Mouse (Mus musculus) limb, embryonic 12.5 days (tissue): ENCODE results near the gene Camta1. TPM values are rescaled to one million over a fixed set of nuclear protein-coding genes. Genes with fewer than 3 reads are reported as not detected.

ENCODE experiments used
- ATAC-seq: fragments of 200-750 bp; cut with Nextera tagmentation; 2 replicates; pipeline ENCODE4 v1.8.0; 2017; ENCODE audit warnings: low read depth, moderate TSS enrichment; ENCODE audit not compliant: insufficient number of reproducible peaks, insufficient read depth, low FRiP score, low TSS enrichment
- H3K27ac ChIP-seq: fragments of 300-500 bp; sonication (generic); 2 replicates; pipeline ENCODE4 v1.5.1; 2016; ENCODE audit warnings: mild to moderate bottlenecking, moderate library complexity
- H3K27me3 ChIP-seq: fragments of 300-500 bp; sonication (generic); 2 replicates; pipeline ENCODE4 v1.6.1; 2016; ENCODE audit warnings: mild to moderate bottlenecking, moderate library complexity
- H3K36me3 ChIP-seq: fragments of 300-500 bp; sonication (generic); 2 replicates; pipeline ENCODE4 v1.6.1; 2016; ENCODE audit warnings: mild to moderate bottlenecking, moderate library complexity
- H3K4me1 ChIP-seq: fragments of 300-500 bp; sonication (generic); replicated peaks from 2 replicates; pipeline ENCODE4 v1.6.1; 2016
- H3K4me2 ChIP-seq: fragments of 300-500 bp; sonication (generic); 2 replicates; pipeline ENCODE4 v1.6.1; 2016; ENCODE audit warnings: mild to moderate bottlenecking, moderate library complexity
- H3K4me3 ChIP-seq: fragments of 300-500 bp; sonication (generic); replicated peaks from 2 replicates; pipeline ENCODE4 v1.5.1; 2016; ENCODE audit warnings: mild to moderate bottlenecking
- H3K9ac ChIP-seq: fragments of 300-500 bp; sonication (generic); replicated peaks from 2 replicates; pipeline ENCODE4 v1.6.1; 2016; ENCODE audit warnings: mild to moderate bottlenecking, moderate library complexity
- H3K9me3 ChIP-seq: fragments of 300-500 bp; sonication (generic); 2 replicates; pipeline ENCODE4 v1.6.1; 2016; ENCODE audit warnings: mild to moderate bottlenecking, moderate library complexity
- WGBS: fragments of 180-500 bp; shearing (Covaris S2); methylation state at CpG from one replicate; pipeline ENCODE4 v1.1.7; 2016; 5-methylcytosine and 5-hydroxymethylcytosine counted together
- polyA plus RNA-seq: library from polyadenylated mRNA; unstranded; fragments of >200 nt; fragmentation: Nextera tagmentation; extraction: Ambion mirVana; gene quantifications from 2 replicates; pipeline ENCODE4 v1.2.1, GENCODE M21; 2016

The Camta1 gene
- polyA plus RNA-seq, 1 experiment from 2014 or later = 106 TPM

DNA sequence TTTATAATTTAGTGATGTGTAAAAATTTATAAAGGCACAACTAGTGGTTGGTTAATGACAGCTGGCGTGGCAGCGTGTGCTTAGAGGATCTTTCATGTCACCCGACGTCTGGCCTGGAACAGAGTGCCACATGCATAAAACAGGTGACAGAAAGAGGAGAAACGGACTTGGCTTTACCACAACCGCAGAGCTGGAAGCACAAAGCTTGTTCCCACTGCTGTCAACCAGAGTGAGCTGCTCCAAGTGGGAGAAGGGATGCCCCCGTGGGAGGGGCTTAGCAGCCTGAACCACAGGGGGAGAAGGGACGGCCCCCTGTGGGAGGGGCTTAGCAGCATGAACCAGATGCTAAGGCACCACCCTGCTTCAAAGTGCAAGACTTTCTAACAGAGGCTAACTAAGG is 452.9 kb downstream of the Camta1 start:
- Histone ChIP-seq H3K4me2 (no peak overlapping the region), H3K27ac (no peak overlapping the region), H3K4me1 (peaks cover 42% of the 10 kb centered on the region), H3K36me3 (no peaks in the 10 kb centered on the region), H3K9me3 (peaks cover 7% of the 10 kb centered on the region; the same call in 1 of the 2 replicates), H3K27me3 (0 out of 2 replicates have a peak, but pooled peaks cover 19% of the 10 kb centered on the region), H3K4me3 (no peak overlapping the region), H3K9ac (no peak overlapping the region)
- 42% methylated on average over 8 of the region's 8 CpGs for WGBS
- ATAC-seq = 0 out of 2 replicates have a peak, but pooled peaks have one; percentile 38

GRCm38 (mm10) chr4:151408246-151408645 is 453.4 kb downstream of the Camta1 start:
- Histone ChIP-seq H3K4me3 (no peak overlapping the region), H3K27me3 (0 out of 2 replicates have a peak, but pooled peaks cover 13% of the 10 kb centered on the region), H3K9ac (no peak overlapping the region), H3K4me1 (peaks cover 42% of the 10 kb centered on the region), H3K27ac (no peak overlapping the region), H3K9me3 (peaks cover 7% of the 10 kb centered on the region; the same call in 1 of the 2 replicates), H3K36me3 (no peaks in the 10 kb centered on the region), H3K4me2 (no peak overlapping the region)
- no peak for ATAC-seq
- 88% methylated on average over 4 of the region's 4 CpGs for WGBS

DNA sequence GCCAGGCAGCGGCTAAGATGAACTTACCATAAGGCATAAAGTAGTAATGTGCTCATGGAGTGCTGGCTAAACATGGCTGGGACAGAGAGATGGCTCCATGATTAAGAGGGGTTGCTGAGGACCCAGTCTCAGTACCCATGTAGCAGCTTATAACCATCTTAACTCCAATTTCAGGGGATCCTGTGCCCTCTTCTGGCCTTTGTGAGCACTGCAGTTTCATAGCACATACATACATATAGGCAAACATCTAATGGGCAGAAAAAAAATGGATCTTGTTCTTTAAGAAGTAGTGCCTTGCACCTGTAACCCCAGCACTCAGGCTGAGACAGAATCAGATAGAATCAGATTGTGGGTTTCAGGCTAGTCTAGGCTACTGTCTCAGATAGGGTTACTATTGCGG is 454.5 kb downstream of the Camta1 start:
- Histone ChIP-seq H3K4me2 (no peak overlapping the region), H3K9me3 (peaks cover 7% of the 10 kb centered on the region; the same call in 1 of the 2 replicates), H3K27ac (no peak overlapping the region), H3K27me3 (0 out of 2 replicates have a peak, but pooled peaks cover 10% of the 10 kb centered on the region), H3K4me1 (peaks cover 31% of the 10 kb centered on the region), H3K4me3 (no peak overlapping the region), H3K36me3 (no peaks in the 10 kb centered on the region), H3K9ac (no peak overlapping the region)
- 98% methylated on average over 2 of the region's 2 CpGs for WGBS
- ATAC-seq = no peak

GRCm38 (mm10) chr4:151404581-151405256 is 457.0 kb downstream of the Camta1 start:
- no peak for ATAC-seq
- Histone ChIP-seq H3K4me1 (peaks cover 11% of the 10 kb centered on the region; the same call in 1 of the 2 replicates), H3K27ac (no peak overlapping the region), H3K9me3 (peaks cover 7% of the 10 kb centered on the region; the same call in 1 of the 2 replicates), H3K27me3 (0 out of 2 replicates have a peak, but pooled peaks cover 11% of the 10 kb centered on the region), H3K4me2 (no peak overlapping the region), H3K4me3 (no peak overlapping the region), H3K9ac (no peak overlapping the region), H3K36me3 (no peaks in the 10 kb centered on the region)
- WGBS = 58% methylated on average over 17 of the region's 17 CpGs

GRCm38 (mm10) chr4:151401685-151402397 is 459.8 kb downstream of the Camta1 start:
- Histone ChIP-seq H3K9ac (no peak overlapping the region), H3K4me1 (peaks cover 7% of the 10 kb centered on the region; the same call in 1 of the 2 replicates), H3K4me3 (no peak overlapping the region), H3K27me3 (0 out of 2 replicates have a peak, but pooled peaks cover 4% of the 10 kb centered on the region), H3K36me3 (no peaks in the 10 kb centered on the region), H3K9me3 (0 out of 2 replicates have a peak, but pooled peaks cover 1% of the 10 kb centered on the region), H3K4me2 (no peak overlapping the region), H3K27ac (no peak overlapping the region)
- ATAC-seq = no peak
- WGBS = 89% methylated on average over 22 of the region's 22 CpGs

- H3K36me3 ChIP-seq = no peaks in the 10 kb centered on the region
- no peak overlapping the region for H3K9ac ChIP-seq
- H3K4me2 ChIP-seq = no peak overlapping the region
- ATAC-seq = no peak
- H3K4me3 ChIP-seq = no peak overlapping the region
- no peaks in the 10 kb centered on the region for H3K27me3 ChIP-seq
- H3K4me1 ChIP-seq = 0 out of 2 replicates have a peak, but pooled peaks cover 7% of the 10 kb centered on the region
- H3K9me3 ChIP-seq = no peaks in the 10 kb centered on the region
- WGBS = 81% methylated on average over 7 of the region's 7 CpGs
- no peak overlapping the region for H3K27ac ChIP-seq
Observed at GRCm38 (mm10) chr4:151396536-151396935, 465.1 kb downstream of the Camta1 start.

DNA sequence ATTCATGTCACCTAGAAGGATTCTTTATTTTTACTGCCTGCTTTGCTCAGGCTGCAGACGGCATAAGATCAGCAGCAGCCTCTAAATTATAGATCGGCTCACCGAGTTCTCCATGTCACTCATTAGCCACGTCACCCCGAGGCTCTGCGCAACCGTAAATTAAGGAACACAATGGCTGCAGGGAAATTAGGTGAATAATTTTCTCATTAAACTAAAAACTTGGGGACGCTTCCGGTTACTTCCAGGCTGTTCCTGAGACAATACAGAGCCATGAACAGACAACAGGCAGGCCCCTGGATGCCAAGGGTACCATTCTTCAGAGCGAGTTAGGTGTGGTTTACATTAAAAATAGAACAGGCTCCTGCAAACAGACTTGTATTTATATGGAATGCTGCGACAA is 472.3 kb downstream of the Camta1 start:
- Histone ChIP-seq H3K4me3 (no peak overlapping the region), H3K9me3 (no peaks in the 10 kb centered on the region), H3K36me3 (no peaks in the 10 kb centered on the region), H3K27me3 (peaks cover 23% of the 10 kb centered on the region), H3K27ac (no peak overlapping the region), H3K9ac (no peak overlapping the region), H3K4me1 (peaks cover 50% of the 10 kb centered on the region), H3K4me2 (no peak overlapping the region)
- WGBS = 30% methylated on average over 11 of the region's 11 CpGs
- no peak for ATAC-seq

DNA sequence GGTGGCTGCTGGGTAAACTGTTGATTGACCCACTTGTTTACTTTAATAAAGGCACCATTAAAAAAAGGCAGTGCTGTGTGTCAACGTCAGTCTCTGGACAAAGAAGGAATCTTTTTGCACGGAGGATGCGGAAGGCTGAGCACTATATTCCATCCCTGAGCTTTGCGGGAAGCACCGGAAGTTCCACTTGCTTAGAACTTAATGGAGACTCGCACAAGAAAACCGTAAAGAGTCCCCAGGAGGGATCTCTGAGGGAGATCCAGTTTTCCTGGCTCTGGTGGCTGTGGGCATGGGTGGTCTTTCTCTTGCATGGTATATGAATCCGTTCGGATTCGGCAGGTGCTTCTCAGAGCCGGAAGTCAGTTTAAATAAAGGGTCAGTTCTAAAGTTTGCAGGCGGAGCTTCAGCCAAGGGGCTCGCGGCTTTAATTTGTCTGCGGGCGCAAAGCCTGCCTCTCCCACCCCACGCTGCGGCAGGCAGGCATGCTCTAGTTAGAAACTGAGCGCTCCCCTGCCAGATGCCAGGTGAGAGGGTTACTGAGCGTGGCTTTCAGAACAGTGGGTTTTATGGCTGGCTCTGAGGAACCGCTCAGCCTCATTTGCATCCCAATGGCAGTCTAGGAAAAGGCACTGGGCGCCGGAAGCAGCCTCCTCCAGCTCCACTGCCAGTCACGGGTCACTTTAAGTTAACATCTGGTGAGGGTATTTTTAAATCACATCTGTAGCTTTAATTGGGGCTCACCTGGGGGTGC is 474.8 kb downstream of the Camta1 start:
- Histone ChIP-seq H3K4me2 (peak overlapping the region; percentile 65), H3K9me3 (no peaks in the 10 kb centered on the region), H3K9ac (no peak overlapping the region; the same call in 1 of the 2 replicates), H3K27ac (no peak overlapping the region), H3K4me3 (peak overlapping the region; percentile 32), H3K36me3 (no peaks in the 10 kb centered on the region), H3K4me1 (peaks cover 45% of the 10 kb centered on the region), H3K27me3 (peaks cover 30% of the 10 kb centered on the region)
- under 1% methylated on average over 24 of the region's 24 CpGs for WGBS
- peak; percentile 60; the same call in 1 of the 2 replicates for ATAC-seq

GRCm38 (mm10) chr4:151385985-151386700 is 475.5 kb downstream of the Camta1 start:
- no peaks in the 10 kb centered on the region for H3K9me3 ChIP-seq
- H3K9ac ChIP-seq = no peak overlapping the region; the same call in 1 of the 2 replicates
- H3K27ac ChIP-seq = no peak overlapping the region
- H3K27me3 ChIP-seq = peaks cover 30% of the 10 kb centered on the region
- H3K4me2 ChIP-seq = peak overlapping the region; percentile 65
- ATAC-seq = no peak
- peaks cover 45% of the 10 kb centered on the region for H3K4me1 ChIP-seq
- no peaks in the 10 kb centered on the region for H3K36me3 ChIP-seq
- peak overlapping the region; percentile 32 for H3K4me3 ChIP-seq
- 3% methylated on average over 12 of the region's 12 CpGs for WGBS

- Histone ChIP-seq H3K4me1 (no peaks in the 10 kb centered on the region), H3K27me3 (no peaks in the 10 kb centered on the region; the same call in none of the 2 replicates), H3K9me3 (no peaks in the 10 kb centered on the region), H3K4me3 (no peak overlapping the region), H3K9ac (no peak overlapping the region), H3K27ac (no peak overlapping the region), H3K36me3 (no peaks in the 10 kb centered on the region), H3K4me2 (no peak overlapping the region)
- WGBS = 54% methylated on average over 1 of the region's 1 CpGs
- ATAC-seq = no peak
Observed at GRCm38 (mm10) chr4:151377731-151378130, 483.9 kb downstream of the Camta1 start.
